Comparison of ENCODE assay signal across 16 mouse cellular contexts in the genomic region with DNA sequence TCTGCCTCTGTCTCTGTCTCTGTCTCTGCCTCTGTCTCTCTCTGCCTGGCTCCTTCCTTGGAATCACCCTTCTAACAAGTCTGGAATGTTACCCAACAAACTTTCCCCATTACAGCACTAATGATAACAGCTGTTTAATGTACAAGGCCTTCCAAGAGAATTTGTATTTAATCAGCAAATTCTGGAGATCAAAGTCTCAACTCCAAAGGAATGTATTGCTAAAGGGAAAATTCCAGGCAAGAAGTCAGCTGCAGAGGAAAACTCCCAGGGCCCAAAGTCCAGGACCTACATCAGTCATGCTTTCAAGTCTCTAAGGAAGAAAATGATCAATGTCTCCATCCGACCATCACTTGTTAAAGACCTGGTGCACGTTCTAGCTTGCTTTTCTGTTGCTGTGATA. TPM values are rescaled to one million over a fixed set of nuclear protein-coding genes. Genes with fewer than 3 reads are reported as not detected.
DNase-seq lines count a peak whose midpoint lies in the region; ATAC-seq and TF ChIP-seq lines count a peak whose summit lies in the region.
"Had no signal": no experiment of that assay in that cellular context is flagged by ENCODE, and none has a peak within 500 bp of the region (broad histone marks: within the 10 kb centered on the region; RNA-seq: fewer than 3 reads in every experiment).

No protein-coding gene starts in this region.

- no peaks in the 10 kb centered on the region for H3K9me3 ChIP-seq in heart, embryonic 10.5 days
- H3K9me3 ChIP-seq in lung, postnatal 0 days (ENCODE audit: low read length): no peaks in the 10 kb centered on the region
- no peaks in the 10 kb centered on the region for H3K9me3 ChIP-seq in forebrain, embryonic 16.5 days (ENCODE audit: control insufficient read depth, low read length)
- H3K9me3 ChIP-seq: neural tube, embryonic 13.5 days had no signal

- peak; percentile 23 for ATAC-seq in lung, postnatal 0 days
- ATAC-seq in forebrain, embryonic 16.5 days: no peak

- DNase-seq in heart, embryonic 10.5 days (ENCODE audit: low spot score): no peak
- no peak for DNase-seq in heart, postnatal 25 days (ENCODE audit: low spot score)
- DNase-seq in lung, postnatal 0 days (ENCODE audit: low spot score): peak; percentile 86
- DNase-seq in lung, postnatal 10 days: no peak
- peak; percentile 74 for DNase-seq in kidney, postnatal 14 days
- no peak for DNase-seq in layer of hippocampus, postnatal 14 days (ENCODE audit: low spot score in 2 of 2)
- DNase-seq in layer of hippocampus, adult 8-10 months (ENCODE audit: low spot score in 2 of 2): no peak
- DNase-seq: cerebellum, postnatal 10 days; heart, adult 18-20 months; left cerebral cortex, postnatal 4 days had no signal

- peak; percentile 72 for TF ChIP-seq EP300 in lung, postnatal 0 days (IDR thresholded peaks at IDR 0.05)

- no peak for TF ChIP-seq CTCF in lung, postnatal 0 days (IDR thresholded peaks at IDR 0.05)

- no peaks in the 10 kb centered on the region for H3K36me3 ChIP-seq in heart, embryonic 10.5 days
- no peaks in the 10 kb centered on the region for H3K36me3 ChIP-seq in lung, postnatal 0 days (ENCODE audit: insufficient read depth, low read length)
- H3K36me3 ChIP-seq in forebrain, embryonic 16.5 days (ENCODE audit: control insufficient read depth, insufficient read depth): no peaks in the 10 kb centered on the region
- H3K36me3 ChIP-seq: neural tube, embryonic 13.5 days had no signal

- H3K4me2 ChIP-seq in lung, postnatal 0 days (replicated peaks; ENCODE audit: low read depth, low read length): no peak overlapping the region
- H3K4me2 ChIP-seq in forebrain, embryonic 16.5 days (ENCODE audit: low read length): no peak overlapping the region
- H3K4me2 ChIP-seq: neural tube, embryonic 13.5 days had no signal

- no peak overlapping the region for H3K9ac ChIP-seq in lung, postnatal 0 days (replicated peaks; ENCODE audit: low read depth)
- H3K9ac ChIP-seq in forebrain, embryonic 16.5 days (replicated peaks; ENCODE audit: low read depth, low read length): no peak overlapping the region
- H3K9ac ChIP-seq: liver, embryonic 14.5 days; neural tube, embryonic 13.5 days had no signal

- H3K27ac ChIP-seq in heart, embryonic 10.5 days: peak overlapping the region; percentile 49; the same call in 1 of the 2 replicates
- H3K27ac ChIP-seq in lung, postnatal 0 days (ENCODE audit: low read length): no peak overlapping the region
- no peak overlapping the region for H3K27ac ChIP-seq in forebrain, embryonic 16.5 days (ENCODE audit: low read length)
- H3K27ac ChIP-seq: liver, embryonic 14.5 days; neural tube, embryonic 13.5 days had no signal

- intact Hi-C loops in heart, postnatal 25 days (cut with DNase I): no loop called here

- H3K27me3 ChIP-seq in heart, embryonic 10.5 days (ENCODE audit: insufficient read depth, poor library complexity, severe bottlenecking): no peaks in the 10 kb centered on the region
- H3K27me3 ChIP-seq in lung, postnatal 0 days (replicated peaks; ENCODE audit: insufficient read depth, low read length): no peaks in the 10 kb centered on the region
- no peaks in the 10 kb centered on the region for H3K27me3 ChIP-seq in forebrain, embryonic 16.5 days (replicated peaks; ENCODE audit: control insufficient read depth, insufficient read depth, low read length)
- H3K27me3 ChIP-seq: neural tube, embryonic 13.5 days had no signal

- 69% methylated on average over 2 of the region's 2 CpGs for WGBS in heart, embryonic 10.5 days
- 47% methylated on average over 2 of the region's 2 CpGs for WGBS in lung, postnatal 0 days
- WGBS in forebrain, embryonic 16.5 days: 95% methylated on average over 2 of the region's 2 CpGs

- H3K4me1 ChIP-seq in heart, embryonic 10.5 days: peaks cover 64% of the 10 kb centered on the region
- H3K4me1 ChIP-seq in lung, postnatal 0 days (ENCODE audit: insufficient read depth, low read depth, low read length): peaks cover 17% of the 10 kb centered on the region; the same call in 1 of the 2 replicates
- 0 out of 2 replicates have a peak, but pooled peaks cover 2% of the 10 kb centered on the region for H3K4me1 ChIP-seq in forebrain, embryonic 16.5 days (replicated peaks; ENCODE audit: control insufficient read depth, insufficient read depth, low read length)

- H3K4me3 ChIP-seq in heart, embryonic 10.5 days: no peak overlapping the region
- H3K4me3 ChIP-seq in lung, postnatal 0 days (ENCODE audit: low read depth, low read length): no peak overlapping the region
- no peak overlapping the region for H3K4me3 ChIP-seq in forebrain, embryonic 16.5 days (replicated peaks; ENCODE audit: low read length)
- H3K4me3 ChIP-seq: neural tube, embryonic 13.5 days had no signal

RNA-seq across cellular contexts. Expression of gene Kcne1, which starts 48.6 kb away (rescaled TPM):
- 21.3 and 54.9 TPM in 2 replicates for polyA plus RNA-seq in heart, embryonic 10.5 days (2016; fragmentation: Nextera tagmentation; extraction: Ambion mirVana)
- total RNA-seq in heart, postnatal 25 days (2021): 10 to 100 TPM; 39.8 to 40.1 TPM
- 0.14 TPM in 1 of 2 replicates, not detected in the other for polyA plus RNA-seq in lung, postnatal 0 days (2015; fragmentation: Nextera tagmentation; extraction: Ambion mirVana)
- not detected for total RNA-seq in layer of hippocampus, postnatal 14 days (2021)
- total RNA-seq in layer of hippocampus, adult 8-10 months (2022): not detected
- 0.10 TPM in 1 of 2 replicates, not detected in the other for polyA plus RNA-seq in forebrain, embryonic 16.5 days (2015; fragmentation: Nextera tagmentation; extraction: Ambion mirVana)
- total RNA-seq: gastrocnemius, adult 8-10 months; hematopoietic stem cell, adult 5-6 weeks; layer of hippocampus, postnatal 10 days; left cerebral cortex, postnatal 4 days had no signal
- polyA plus RNA-seq: liver, embryonic 14.5 days; neural tube, embryonic 13.5 days had no signal

Comparison
In these comparisons a context has a peak if more than half of its experiments do, and no peak if none do; other contexts are left out.
1. DNase-seq: peak in lung, postnatal 0 days (single experiment) and kidney, postnatal 14 days (single experiment); none in heart, embryonic 10.5 days (single experiment), heart, postnatal 25 days (single experiment), lung, postnatal 10 days (single experiment), layer of hippocampus, postnatal 14 days (0 of 2) and layer of hippocampus, adult 8-10 months (0 of 2).
2. RNA of gene Kcne1, which starts 48.6 kb away (total RNA-seq): 39.8 to 40.1 TPM in heart, postnatal 25 days; not detected in layer of hippocampus, adult 8-10 months and not detected in layer of hippocampus, postnatal 14 days; every median in the first group is over 10 times any median in the second.